Comparison of ENCODE assay signal across 13 mouse cellular contexts in genomic region chr13:30814256-30814655, GRCm38 (mm10).
"Had no signal": no experiment of that assay in that cellular context is flagged by ENCODE, and none has a peak within 500 bp of the region (broad histone marks: within the 10 kb centered on the region; RNA-seq: fewer than 3 reads in every experiment).

No protein-coding gene starts in this region.

- H3K9me3 ChIP-seq: limb, embryonic 12.5 days; liver, embryonic 13.5 days; lung, embryonic 15.5 days; midbrain, embryonic 13.5 days; neural tube, embryonic 12.5 days had no signal

- H3K4me1 ChIP-seq: liver, embryonic 13.5 days; lung, embryonic 15.5 days; midbrain, embryonic 13.5 days; neural tube, embryonic 12.5 days had no signal

- H3K27ac ChIP-seq: limb, embryonic 12.5 days; liver, embryonic 13.5 days; lung, embryonic 15.5 days; midbrain, embryonic 13.5 days; neural tube, embryonic 12.5 days; stomach, postnatal 0 days had no signal

- DNase-seq: kidney, adult 2 months; kidney, postnatal 25 days; liver; liver, embryonic 13.5 days; liver, postnatal 0 days; right cerebral cortex, adult 18-20 months; right cerebral cortex, postnatal 25 days had no signal

- H3K27me3 ChIP-seq: limb, embryonic 12.5 days; liver, embryonic 13.5 days; lung, embryonic 15.5 days; midbrain, embryonic 13.5 days; neural tube, embryonic 12.5 days had no signal

- H3K4me2 ChIP-seq: limb, embryonic 12.5 days; liver, embryonic 13.5 days; lung, embryonic 15.5 days; midbrain, embryonic 13.5 days; neural tube, embryonic 12.5 days had no signal

- H3K9ac ChIP-seq: limb, embryonic 12.5 days; liver, embryonic 13.5 days; liver, postnatal 0 days; lung, embryonic 15.5 days; midbrain, embryonic 13.5 days; neural tube, embryonic 12.5 days had no signal

- H3K4me3 ChIP-seq: limb, embryonic 12.5 days; liver, embryonic 13.5 days; lung, embryonic 15.5 days; midbrain, embryonic 13.5 days; myocyte; neural tube, embryonic 12.5 days had no signal

- ATAC-seq: liver, postnatal 0 days; midbrain, embryonic 13.5 days had no signal
